Comparison of ENCODE assay signal across 10 mouse cellular contexts in the genomic region with DNA sequence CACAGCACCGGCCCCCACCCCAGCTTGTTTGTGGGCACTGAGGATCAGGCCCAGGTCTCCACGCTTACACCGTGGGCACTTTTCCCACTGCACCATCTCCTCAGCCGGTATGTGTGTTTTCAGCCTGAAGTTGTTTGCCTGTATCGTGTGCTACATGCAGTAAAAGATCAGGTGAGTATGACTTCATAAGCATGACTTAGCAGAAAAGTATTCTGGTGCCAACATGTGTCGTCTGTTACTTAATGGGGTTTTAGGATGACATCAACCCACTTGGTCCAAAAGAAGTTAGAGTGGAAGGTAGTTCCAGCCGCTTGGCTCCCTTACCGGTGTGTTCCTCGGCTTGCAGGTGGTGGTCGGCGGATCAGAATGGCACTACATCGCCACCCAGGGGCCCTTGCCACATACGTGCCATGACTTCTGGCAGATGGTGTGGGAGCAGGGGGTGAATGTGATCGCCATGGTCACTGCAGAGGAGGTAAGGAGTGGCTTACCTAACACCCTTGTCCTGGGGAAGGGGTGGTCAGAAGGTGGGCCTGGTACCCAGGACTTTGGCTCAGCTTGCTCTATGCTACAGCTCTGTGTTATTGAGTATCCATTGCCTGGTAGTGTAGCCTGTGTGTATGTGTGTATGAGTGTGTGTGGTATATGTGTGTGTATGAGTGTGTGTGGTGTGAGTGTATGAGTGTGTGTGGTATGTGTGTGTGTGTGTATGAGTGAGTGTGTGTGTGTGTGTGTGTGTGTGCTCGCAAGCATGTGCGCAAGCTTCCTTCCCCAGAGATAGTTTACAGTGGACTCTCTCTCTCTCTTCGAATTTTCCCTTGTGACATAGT.
DNase-seq lines count a peak whose midpoint lies in the region; ATAC-seq and TF ChIP-seq lines count a peak whose summit lies in the region.
"Had no signal": no experiment of that assay in that cellular context is flagged by ENCODE, and none has a peak within 500 bp of the region (broad histone marks: within the 10 kb centered on the region; RNA-seq: fewer than 3 reads in every experiment).

No protein-coding gene starts in this region.

- WGBS in heart, embryonic 13.5 days = 71% methylated on average over 17 of the region's 17 CpGs
- WGBS in liver, embryonic 16.5 days (ENCODE audit: insufficient replicate concordance) = 71% methylated on average over 17 of the region's 17 CpGs

- no peak for TF ChIP-seq POLR2A in testis, adult 2 months (IDR thresholded peaks at IDR 0.05; ENCODE audit: control insufficient read depth, low read depth, low read length)

- DNase-seq in heart, postnatal 14 days = no peak
- DNase-seq in testis, postnatal 14 days (ENCODE audit: low spot score) = no peak
- no peak for DNase-seq in spleen, postnatal 14 days (ENCODE audit: low spot score in 2 of 2)
- no peak for DNase-seq in yolk sac, embryonic 10.5 days (ENCODE audit: low spot score)
- DNase-seq in embryo, embryonic 10.5 days (ENCODE audit: low spot score) = no peak

- H3K9ac ChIP-seq in heart, embryonic 13.5 days = no peak overlapping the region
- no peak overlapping the region for H3K9ac ChIP-seq in liver, embryonic 16.5 days (ENCODE audit: low read depth, low read length)
- H3K9ac ChIP-seq: forebrain, embryonic 15.5 days; midbrain, embryonic 12.5 days had no signal

- H3K36me3 ChIP-seq in heart, embryonic 13.5 days = peaks cover 82% of the 10 kb centered on the region
- no peaks in the 10 kb centered on the region for H3K36me3 ChIP-seq in testis, adult 2 months (ENCODE audit: control insufficient read depth, insufficient read depth, low read length)
- no peaks in the 10 kb centered on the region for H3K36me3 ChIP-seq in liver, embryonic 16.5 days (ENCODE audit: control insufficient read depth, insufficient read depth)
- H3K36me3 ChIP-seq: forebrain, embryonic 15.5 days; midbrain, embryonic 12.5 days had no signal

- TF ChIP-seq CTCF in testis, adult 2 months (IDR thresholded peaks at IDR 0.05; ENCODE audit: control insufficient read depth, insufficient read depth, insufficient replicate concordance, low read depth, low read length) = no peak

- peaks cover 34% of the 10 kb centered on the region for H3K4me1 ChIP-seq in heart, embryonic 13.5 days
- H3K4me1 ChIP-seq in testis, adult 2 months (ENCODE audit: control insufficient read depth, insufficient read depth, low read length) = no peaks in the 10 kb centered on the region
- H3K4me1 ChIP-seq in liver, embryonic 16.5 days (ENCODE audit: control insufficient read depth, low read depth, low read length) = peaks cover 8% of the 10 kb centered on the region

- peak overlapping the region; percentile 79 for H3K27ac ChIP-seq in heart, embryonic 13.5 days (replicated peaks)
- H3K27ac ChIP-seq in testis, adult 2 months (ENCODE audit: control insufficient read depth, insufficient read depth, low read depth, low read length) = 0 out of 2 replicates have a peak overlapping the region, but pooled peaks have one; percentile 10
- no peak overlapping the region for H3K27ac ChIP-seq in liver, embryonic 16.5 days (ENCODE audit: low read length)
- H3K27ac ChIP-seq: forebrain, embryonic 15.5 days; midbrain, embryonic 12.5 days had no signal

- no peak overlapping the region for H3K4me2 ChIP-seq in heart, embryonic 13.5 days
- no peak overlapping the region for H3K4me2 ChIP-seq in liver, embryonic 16.5 days (ENCODE audit: low read depth, low read length)
- H3K4me2 ChIP-seq: forebrain, embryonic 15.5 days; midbrain, embryonic 12.5 days had no signal

- no peaks in the 10 kb centered on the region for H3K9me3 ChIP-seq in heart, embryonic 13.5 days
- no peaks in the 10 kb centered on the region for H3K9me3 ChIP-seq in liver, embryonic 16.5 days (replicated peaks; ENCODE audit: control insufficient read depth, low read length)
- H3K9me3 ChIP-seq: forebrain, embryonic 15.5 days; midbrain, embryonic 12.5 days had no signal

- peak; percentile 9; the same call in 1 of the 2 replicates for ATAC-seq in heart, embryonic 13.5 days (ENCODE audit: extremely low read depth, insufficient number of reproducible peaks, low FRiP score, low TSS enrichment)
- ATAC-seq in liver, embryonic 16.5 days (ENCODE audit: low read depth) = peak; percentile 12; the same call in 1 of the 2 replicates
- ATAC-seq: forebrain, embryonic 15.5 days had no signal

- intact Hi-C loops in heart, postnatal 14 days (cut with DNase I) = no loop called here

- no peaks in the 10 kb centered on the region for H3K27me3 ChIP-seq in heart, embryonic 13.5 days (replicated peaks)
- no peaks in the 10 kb centered on the region for H3K27me3 ChIP-seq in testis, adult 2 months (ENCODE audit: control insufficient read depth, insufficient read depth, low read length)
- no peaks in the 10 kb centered on the region for H3K27me3 ChIP-seq in liver, embryonic 16.5 days (ENCODE audit: control insufficient read depth, insufficient read depth, low read depth, low read length)
- H3K27me3 ChIP-seq: forebrain, embryonic 15.5 days; midbrain, embryonic 12.5 days had no signal

- no peak overlapping the region for H3K4me3 ChIP-seq in heart, embryonic 13.5 days
- no peak overlapping the region for H3K4me3 ChIP-seq in testis, adult 2 months (ENCODE audit: control insufficient read depth, low read depth, low read length)
- H3K4me3 ChIP-seq in liver, embryonic 16.5 days (ENCODE audit: low read depth, low read length) = no peak overlapping the region
- H3K4me3 ChIP-seq: forebrain, embryonic 15.5 days; midbrain, embryonic 12.5 days had no signal
